Mouse (Mus musculus) erythroblast, embryonic 14.5 days (primary cell): ENCODE results near the gene Bcam. TPM values are rescaled to one million over a fixed set of nuclear protein-coding genes. Genes with fewer than 3 reads are reported as not detected.

ENCODE experiments used
- H3K27me3 ChIP-seq: 2 replicates; pipeline ENCODE4 v1.6.1; 2012; ENCODE audit warnings: inconsistent platforms; ENCODE audit not compliant: control insufficient read depth
- H3K36me3 ChIP-seq: 2 replicates; pipeline ENCODE4 v1.6.1; 2012; ENCODE audit warnings: mild to moderate bottlenecking, inconsistent platforms; ENCODE audit not compliant: control insufficient read depth
- H3K4me1 ChIP-seq: 2 replicates; pipeline ENCODE4 v1.6.1; 2012; ENCODE audit warnings: inconsistent platforms; ENCODE audit not compliant: control insufficient read depth
- H3K4me3 ChIP-seq: replicated peaks from 2 replicates; pipeline ENCODE3; 2012; ENCODE audit warnings: moderate library complexity, mild to moderate bottlenecking, inconsistent platforms
- H3K9me3 ChIP-seq: 2 replicates; pipeline ENCODE4 v1.6.1; 2012; ENCODE audit warnings: low read length, inconsistent platforms, mixed read lengths; ENCODE audit not compliant: control insufficient read depth
- GATA1 ChIP-seq: IDR thresholded peaks from 2 replicates; pipeline ENCODE4 v1.6.1; 2012; ENCODE audit warnings: low read length, inconsistent platforms, mixed read lengths
- TAL1 ChIP-seq: IDR thresholded peaks from 3 replicates; pipeline ENCODE4 v1.6.1; 2012; ENCODE audit warnings: low read length, inconsistent platforms, mixed read lengths
- polyA plus RNA-seq: library from polyadenylated mRNA; stranded (reverse); fragments of >175 nt; gene quantifications from 2 replicates; pipeline ENCODE4 v1.2.3, GENCODE M21; 2012

Bcam gene
- polyA plus RNA-seq, 1 experiment = not detected

DNA sequence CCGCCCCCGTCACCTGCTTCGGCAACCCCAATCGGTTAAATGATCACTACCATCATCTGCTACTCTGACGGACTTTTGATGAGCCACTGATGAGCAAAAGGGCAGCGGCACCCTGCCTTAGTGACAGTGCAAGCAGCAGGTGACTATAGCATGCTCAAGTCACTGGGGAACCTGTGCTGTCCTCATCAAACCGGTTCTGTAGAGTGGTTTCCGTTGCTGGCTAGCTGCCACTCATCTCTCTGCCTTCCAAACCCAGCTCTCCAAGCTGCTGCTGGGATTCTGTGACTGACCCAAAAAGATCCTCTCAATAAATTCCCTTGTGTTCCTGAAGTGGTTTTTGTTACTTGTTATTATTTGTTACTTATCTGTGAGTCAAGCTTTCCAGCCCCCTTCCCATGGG, 7.8 kb upstream of the Bcam start:
- H3K4me3 ChIP-seq = no peak overlapping the region
- no peaks in the 10 kb centered on the region for H3K36me3 ChIP-seq
- peaks cover 4% of the 10 kb centered on the region; the same call in 1 of the 2 replicates for H3K9me3 ChIP-seq
- H3K4me1 ChIP-seq = no peaks in the 10 kb centered on the region
- no peak for TF ChIP-seq TAL1
- no peak for TF ChIP-seq GATA1
- no peaks in the 10 kb centered on the region for H3K27me3 ChIP-seq

DNA sequence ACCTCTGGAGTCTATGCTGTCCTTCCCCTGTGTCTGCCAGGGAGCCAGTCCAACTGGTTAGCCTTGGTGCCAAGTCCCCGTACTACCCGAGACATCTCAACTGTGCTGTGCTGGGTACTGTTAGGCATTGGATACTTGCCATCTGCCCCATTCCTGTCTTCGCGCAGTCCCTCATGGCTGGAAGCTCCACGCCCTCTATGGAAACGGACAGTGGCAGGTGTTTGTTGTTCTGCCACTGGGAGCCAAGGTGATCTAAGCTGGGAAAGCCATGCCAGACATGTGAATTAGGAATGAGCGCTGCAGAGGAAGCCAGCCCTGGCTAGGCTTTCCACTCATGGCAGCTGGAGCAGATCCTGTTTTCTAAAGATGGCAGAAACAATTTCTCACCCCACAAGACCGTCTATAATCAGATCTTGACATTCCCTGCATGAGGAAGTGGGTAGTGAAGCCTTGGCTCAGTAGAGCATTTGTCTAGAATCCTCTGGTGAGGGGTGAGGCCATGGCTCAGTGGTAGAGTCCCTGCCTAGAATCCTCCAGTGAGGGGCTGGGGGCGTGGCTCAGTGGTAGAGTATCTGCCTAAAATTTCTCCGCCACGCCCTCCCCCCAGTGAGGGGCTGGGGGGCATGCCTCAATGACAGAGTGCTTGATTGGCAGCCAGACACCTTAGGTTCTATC, 6.4 kb upstream of the Bcam start:
- peaks cover 4% of the 10 kb centered on the region; the same call in 1 of the 2 replicates for H3K9me3 ChIP-seq
- H3K4me1 ChIP-seq = no peaks in the 10 kb centered on the region
- no peak for TF ChIP-seq TAL1
- H3K36me3 ChIP-seq = no peaks in the 10 kb centered on the region
- H3K4me3 ChIP-seq = no peak overlapping the region
- peaks cover under 1% of the 10 kb centered on the region; the same call in 1 of the 2 replicates for H3K27me3 ChIP-seq

DNA sequence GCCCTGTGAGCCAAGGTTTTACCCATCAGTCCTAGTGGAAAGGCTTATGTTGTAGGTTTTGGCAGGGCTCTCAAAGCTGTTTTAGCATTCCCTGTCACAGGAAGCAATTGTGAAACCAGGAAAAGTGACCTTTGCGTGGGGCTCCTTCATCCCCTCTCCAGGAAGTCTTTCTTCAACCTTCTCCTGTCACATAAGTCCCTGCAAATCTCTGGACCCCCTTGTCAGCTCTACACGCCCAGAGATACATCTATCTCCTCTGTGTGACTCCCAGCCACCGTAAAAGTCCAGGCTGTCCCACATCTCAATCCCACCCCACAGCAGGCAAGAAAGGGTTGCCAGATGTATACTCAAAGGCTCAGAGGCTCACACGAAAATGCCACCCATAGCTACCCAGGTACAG, 866 bp upstream of the Bcam start:
- no peak for TF ChIP-seq GATA1
- no peak for TF ChIP-seq TAL1
- Histone ChIP-seq H3K4me1 (peaks cover 10% of the 10 kb centered on the region), H3K9me3 (no peaks in the 10 kb centered on the region), H3K4me3 (no peak overlapping the region), H3K36me3 (no peaks in the 10 kb centered on the region), H3K27me3 (peaks cover 40% of the 10 kb centered on the region)

DNA sequence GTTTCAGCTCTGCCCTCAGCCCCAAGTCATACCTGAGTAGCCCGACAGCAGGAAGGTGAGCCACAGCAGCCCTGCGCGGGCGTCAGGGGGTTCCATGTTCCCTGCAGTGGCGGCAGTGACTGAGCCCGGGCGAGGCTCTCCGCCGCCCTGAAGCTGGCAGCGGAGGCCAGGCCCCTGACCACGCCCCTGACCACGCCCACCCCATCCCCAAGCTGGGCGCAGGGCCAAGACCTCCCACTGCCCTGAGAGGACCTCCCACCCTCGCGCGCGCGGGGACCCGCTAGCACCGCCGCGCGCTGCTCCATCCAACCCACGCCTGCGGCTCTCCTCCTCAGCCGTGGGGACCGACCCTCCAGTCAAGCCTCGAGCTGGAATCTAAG, 451 bp downstream of the Bcam start:
- Histone ChIP-seq H3K4me1 (peaks cover 10% of the 10 kb centered on the region), H3K4me3 (peak overlapping the region; percentile 37), H3K9me3 (no peaks in the 10 kb centered on the region), H3K36me3 (no peaks in the 10 kb centered on the region), H3K27me3 (peaks cover 40% of the 10 kb centered on the region)
- no peak for TF ChIP-seq GATA1
- TF ChIP-seq TAL1 = no peak

DNA sequence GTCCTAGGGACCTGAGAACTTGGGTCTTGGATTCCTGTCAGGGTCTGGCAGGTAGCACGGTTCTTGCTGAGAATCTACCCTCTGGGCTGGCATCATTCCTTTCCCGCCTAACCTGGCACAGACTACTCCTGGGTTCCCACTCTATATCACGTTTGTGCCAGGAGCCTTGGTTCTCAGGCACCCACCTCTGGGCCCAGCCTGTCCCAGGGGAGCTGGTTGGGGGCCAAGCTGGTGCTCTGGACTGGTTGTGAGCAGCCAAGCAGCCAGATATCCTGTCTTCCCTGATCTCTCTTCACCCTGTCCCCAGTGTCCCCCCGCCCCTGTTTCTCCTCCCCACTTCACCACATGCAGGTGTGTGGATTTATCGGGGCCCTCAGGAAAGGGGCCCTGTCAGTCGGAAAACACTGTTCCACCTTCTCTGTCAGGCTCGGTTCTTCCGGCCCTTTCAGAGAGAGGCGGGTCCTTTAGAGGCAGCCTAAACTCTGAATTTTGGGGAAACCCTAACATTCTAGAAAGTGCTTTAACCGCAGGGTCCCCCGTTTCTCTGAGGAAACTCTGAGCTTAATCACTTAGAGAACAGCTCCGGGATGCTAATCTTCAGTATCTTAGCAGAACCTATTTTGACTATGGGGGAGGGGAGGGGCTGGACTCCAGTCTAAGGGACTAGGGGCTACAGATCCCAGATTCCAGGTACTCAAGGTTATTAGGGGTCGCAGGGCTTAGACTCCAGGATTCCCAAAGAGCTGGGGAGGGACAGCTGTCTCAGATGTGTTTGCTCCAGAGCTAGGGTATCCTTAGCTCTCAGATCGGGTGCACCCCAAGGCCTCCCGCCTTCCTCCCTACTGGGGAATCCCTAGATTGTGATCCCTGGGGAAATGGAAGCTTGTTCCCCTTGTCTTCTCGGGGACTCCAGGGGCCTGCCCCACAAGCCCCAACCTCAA, 1.1 kb downstream of the Bcam start:
- TF ChIP-seq TAL1 (no peak), GATA1 (no peak)
- peaks cover 40% of the 10 kb centered on the region for H3K27me3 ChIP-seq
- no peaks in the 10 kb centered on the region for H3K36me3 ChIP-seq
- H3K4me3 ChIP-seq = peak overlapping the region; percentile 37
- H3K4me1 ChIP-seq = peaks cover 10% of the 10 kb centered on the region
- no peaks in the 10 kb centered on the region for H3K9me3 ChIP-seq

DNA sequence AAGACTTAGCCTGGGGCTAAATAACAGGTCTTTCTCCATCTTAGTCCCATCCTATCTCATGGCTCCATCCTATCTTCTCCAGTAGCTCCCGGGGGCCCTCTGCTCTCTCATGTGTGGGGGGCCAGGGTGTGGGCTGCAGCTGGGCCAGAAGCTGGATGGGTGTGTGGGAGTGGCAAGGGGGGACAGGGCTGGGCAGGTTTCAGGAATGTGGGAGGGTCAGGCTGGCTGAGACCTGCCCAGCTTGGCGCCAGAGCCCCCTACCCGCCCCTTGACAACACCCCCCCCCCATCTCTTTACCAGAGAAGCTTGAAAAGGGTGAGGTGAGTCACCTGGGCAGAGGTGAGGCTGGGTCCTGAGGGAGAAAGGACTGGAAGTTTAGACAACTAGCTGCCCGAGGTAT, 1.8 kb downstream of the Bcam start:
- no peaks in the 10 kb centered on the region for H3K9me3 ChIP-seq
- H3K4me3 ChIP-seq = no peak overlapping the region
- peaks cover 10% of the 10 kb centered on the region for H3K4me1 ChIP-seq
- no peak for TF ChIP-seq GATA1
- no peak for TF ChIP-seq TAL1
- H3K27me3 ChIP-seq = peaks cover 40% of the 10 kb centered on the region
- H3K36me3 ChIP-seq = no peaks in the 10 kb centered on the region

DNA sequence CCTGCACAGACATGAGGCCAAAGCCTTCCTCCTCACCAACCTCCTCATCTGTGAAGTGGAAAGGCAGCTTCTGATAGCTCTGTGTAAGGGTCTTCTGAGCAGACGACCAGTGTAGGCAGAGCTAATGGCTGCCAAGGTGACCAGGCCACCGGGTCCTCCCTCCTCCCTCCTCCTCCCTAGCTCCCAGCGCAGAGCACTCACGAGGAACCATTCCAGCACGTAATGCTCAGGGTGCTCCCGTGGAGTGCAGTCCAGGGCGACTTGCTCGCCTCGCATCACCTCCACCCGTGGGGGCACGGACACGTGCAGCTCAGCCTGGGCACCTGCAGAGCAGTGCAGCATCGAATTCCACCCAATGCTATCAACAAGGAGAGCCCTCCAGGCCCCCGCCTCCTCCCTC, 2.6 kb downstream of the Bcam start:
- Histone ChIP-seq H3K4me3 (no peak overlapping the region), H3K4me1 (peaks cover 10% of the 10 kb centered on the region), H3K36me3 (no peaks in the 10 kb centered on the region), H3K27me3 (peaks cover 40% of the 10 kb centered on the region), H3K9me3 (no peaks in the 10 kb centered on the region)
- TF ChIP-seq TAL1 = no peak
- TF ChIP-seq GATA1 = no peak

DNA sequence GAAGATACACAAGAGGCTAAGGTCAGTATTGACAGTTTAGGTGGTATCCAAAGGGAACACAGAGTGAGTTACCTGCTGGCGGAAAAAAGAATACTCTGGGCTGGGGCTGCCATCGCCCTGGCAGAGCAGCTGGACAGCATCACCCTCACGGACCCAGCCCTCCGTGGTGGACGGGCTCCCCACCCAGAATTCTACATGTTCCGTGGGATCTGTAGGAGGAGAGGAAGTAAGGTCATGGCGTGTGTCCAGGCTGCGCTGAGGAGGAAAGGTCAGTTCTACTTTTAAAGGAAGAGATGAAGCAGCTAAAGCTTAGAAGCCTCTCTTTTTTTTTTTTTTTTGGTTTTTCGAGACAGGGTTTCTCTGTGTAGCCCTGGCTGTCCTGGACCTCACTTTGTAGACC, 6.2 kb downstream of the Bcam start:
- no peak for TF ChIP-seq GATA1
- TF ChIP-seq TAL1 = no peak
- peaks cover 13% of the 10 kb centered on the region for H3K27me3 ChIP-seq
- no peaks in the 10 kb centered on the region for H3K36me3 ChIP-seq
- H3K4me3 ChIP-seq = no peak overlapping the region
- no peaks in the 10 kb centered on the region for H3K9me3 ChIP-seq
- H3K4me1 ChIP-seq = peaks cover 2% of the 10 kb centered on the region; the same call in 1 of the 2 replicates

DNA sequence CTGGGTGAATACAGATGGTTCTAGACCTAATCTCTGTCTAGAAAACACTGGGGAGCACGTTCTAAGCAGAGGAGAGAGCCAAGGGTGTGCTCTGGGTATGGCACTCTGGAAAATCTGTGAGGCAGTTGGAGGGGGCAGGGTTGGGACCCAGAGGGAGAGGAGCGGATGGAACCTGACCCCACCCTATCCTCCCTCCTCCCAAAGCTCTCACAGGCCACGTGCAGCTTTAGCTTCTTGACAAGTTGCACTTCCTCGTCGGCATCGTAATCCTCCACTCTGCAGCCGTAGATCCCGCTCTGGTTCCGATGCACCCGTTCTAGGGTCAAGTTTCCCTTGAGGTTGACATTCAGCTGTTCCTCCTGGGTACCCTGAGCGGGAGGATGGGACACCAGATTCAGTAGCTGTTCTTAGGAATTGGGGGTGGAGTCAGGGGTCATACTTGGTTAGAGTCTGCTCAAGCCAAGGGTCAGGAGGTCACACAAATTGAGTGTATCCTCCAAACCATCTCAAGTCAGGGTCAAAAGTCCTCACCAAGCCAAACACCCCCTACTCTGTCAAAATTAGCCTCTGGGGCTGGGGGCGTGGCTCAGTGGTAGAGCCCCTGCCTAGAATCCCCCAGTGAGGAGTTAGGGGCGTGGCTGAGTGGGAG, 6.9 kb downstream of the Bcam start:
- H3K36me3 ChIP-seq = no peaks in the 10 kb centered on the region
- no peak overlapping the region for H3K4me3 ChIP-seq
- peaks cover 7% of the 10 kb centered on the region for H3K27me3 ChIP-seq
- no peaks in the 10 kb centered on the region for H3K4me1 ChIP-seq
- H3K9me3 ChIP-seq = no peaks in the 10 kb centered on the region
- TF ChIP-seq GATA1 (no peak), TAL1 (no peak)
